Mouse (Mus musculus): ENCODE data around the gene Tm9sf2. TPM values are rescaled to one million over a fixed set of nuclear protein-coding genes. Genes with fewer than 3 reads are reported as not detected.
A peak's percentile ranks its signal among the peaks of the same experiment; 100 is the strongest.
"Not testable (repeated sequence)": the region's sequence is repeated elsewhere in the genome, so short reads cannot be mapped to it uniquely, and the experiment has no call there.

The Tm9sf2 gene
- polyA plus RNA-seq, 1 experiment = 77.6 TPM

DNA sequence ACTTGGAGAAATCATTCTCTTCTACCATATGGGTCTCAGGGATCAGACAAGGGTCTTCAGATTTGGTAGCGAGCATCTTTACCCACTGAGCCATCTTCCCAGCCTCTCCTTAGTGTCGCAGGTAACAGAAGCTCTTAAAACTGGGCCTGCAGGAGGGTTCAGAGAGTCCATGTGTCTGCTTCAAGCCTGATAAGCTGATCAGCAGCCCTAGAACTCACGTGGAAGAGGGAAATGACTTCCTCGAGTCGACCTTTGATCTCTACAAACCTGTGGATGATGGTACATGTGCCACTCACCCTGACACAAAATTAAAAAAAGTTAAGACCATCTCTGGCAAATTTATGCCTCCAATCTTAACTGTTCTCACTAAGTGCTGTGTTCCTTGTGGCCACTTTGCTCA, 18.9 kb upstream of the Tm9sf2 start:
- Histone ChIP-seq H3K4me3 (ENCODE audit: insufficient read depth, low read length) (no peak overlapping the region), H3K27ac (ENCODE audit: insufficient read depth, low read length) (no peak overlapping the region), H3K4me1 (ENCODE audit: control insufficient read depth, insufficient read depth, low read length) (no peaks in the 10 kb centered on the region)
- TF ChIP-seq CTCF (IDR thresholded peaks at IDR 0.05; ENCODE audit: extremely low read depth, insufficient read depth, low read length) (no peak), POLR2A (IDR thresholded peaks at IDR 0.05; ENCODE audit: extremely low read depth, insufficient read depth, low read length) (no peak)

DNA sequence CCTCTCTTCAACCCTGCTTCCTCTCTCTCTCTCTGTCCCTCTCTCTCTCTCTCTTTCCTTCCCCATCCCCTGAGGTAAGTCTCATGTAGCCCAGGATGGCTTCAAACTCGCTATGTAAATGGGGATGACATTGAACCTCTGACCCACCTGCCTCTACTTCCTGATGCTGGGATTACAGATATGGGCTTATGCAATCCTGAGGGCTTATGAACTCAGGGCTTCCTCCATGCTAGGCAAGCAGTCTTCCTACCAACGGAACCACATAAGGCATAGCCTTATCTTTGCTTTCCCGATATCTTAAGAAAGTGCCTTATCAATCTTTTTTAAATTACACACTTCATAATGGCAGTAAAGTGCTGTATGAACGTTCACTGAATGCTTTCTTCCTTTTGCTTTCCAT, 14.5 kb upstream of the Tm9sf2 start:
- H3K4me3 ChIP-seq (ENCODE audit: insufficient read depth, low read length) = no peak overlapping the region
- TF ChIP-seq POLR2A (IDR thresholded peaks at IDR 0.05; ENCODE audit: extremely low read depth, insufficient read depth, low read length) (no peak), CTCF (IDR thresholded peaks at IDR 0.05; ENCODE audit: extremely low read depth, insufficient read depth, low read length) (no peak)
- H3K27ac ChIP-seq (ENCODE audit: insufficient read depth, low read length) = no peak overlapping the region
- no peaks in the 10 kb centered on the region for H3K4me1 ChIP-seq (ENCODE audit: control insufficient read depth, insufficient read depth, low read length)

DNA sequence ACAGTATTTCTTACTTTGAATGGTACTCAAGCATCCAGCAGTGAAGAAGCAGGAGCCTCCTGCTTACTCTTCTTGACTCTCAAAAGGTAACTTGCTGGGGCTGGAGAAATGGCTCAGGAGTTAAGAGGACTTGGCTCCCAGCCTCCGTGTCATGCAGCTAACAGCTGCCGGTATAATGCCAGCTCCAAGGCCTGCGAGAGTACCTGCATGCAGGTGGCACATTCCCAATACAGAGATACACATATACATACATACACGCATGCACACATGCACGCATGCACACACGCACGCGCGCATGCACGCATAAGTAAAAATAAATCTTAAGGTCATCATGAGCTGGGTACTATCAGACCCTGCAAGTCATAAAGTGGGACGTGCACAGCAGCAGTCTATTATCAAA, 10.5 kb upstream of the Tm9sf2 start:
- Histone ChIP-seq H3K4me1 (ENCODE audit: control insufficient read depth, insufficient read depth, low read length) (no peaks in the 10 kb centered on the region), H3K27ac (ENCODE audit: insufficient read depth, low read length) (no peak overlapping the region), H3K4me3 (ENCODE audit: insufficient read depth, low read length) (no peak overlapping the region)
- no peak for TF ChIP-seq POLR2A (IDR thresholded peaks at IDR 0.05; ENCODE audit: extremely low read depth, insufficient read depth, low read length)
- no peak for TF ChIP-seq CTCF (IDR thresholded peaks at IDR 0.05; ENCODE audit: extremely low read depth, insufficient read depth, low read length)

DNA sequence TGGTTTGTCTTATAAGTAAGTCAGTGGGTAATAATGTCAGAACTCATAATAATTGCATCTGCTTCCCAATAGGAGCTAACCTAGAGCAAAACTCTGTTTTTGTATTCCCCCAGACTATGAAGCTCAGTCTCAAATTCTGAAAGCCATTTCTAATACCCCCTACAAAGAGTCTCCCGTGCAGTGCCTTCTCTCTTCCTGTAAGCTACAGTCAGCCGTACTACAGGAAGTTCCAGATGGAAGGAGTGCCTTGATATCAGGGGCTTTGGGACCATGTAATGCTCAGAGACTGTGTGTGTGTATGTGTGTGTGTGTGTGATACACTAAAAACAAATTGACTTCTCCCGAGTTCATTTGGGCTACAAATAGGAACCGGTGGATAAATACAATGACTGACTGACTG, 7.3 kb upstream of the Tm9sf2 start:
- H3K4me3 ChIP-seq (ENCODE audit: insufficient read depth, low read length) = no peak overlapping the region
- H3K4me1 ChIP-seq (ENCODE audit: control insufficient read depth, insufficient read depth, low read length) = no peaks in the 10 kb centered on the region
- H3K27ac ChIP-seq (ENCODE audit: insufficient read depth, low read length) = no peak overlapping the region
- TF ChIP-seq POLR2A (IDR thresholded peaks at IDR 0.05; ENCODE audit: extremely low read depth, insufficient read depth, low read length) (no peak), CTCF (IDR thresholded peaks at IDR 0.05; ENCODE audit: extremely low read depth, insufficient read depth, low read length) (no peak)

DNA sequence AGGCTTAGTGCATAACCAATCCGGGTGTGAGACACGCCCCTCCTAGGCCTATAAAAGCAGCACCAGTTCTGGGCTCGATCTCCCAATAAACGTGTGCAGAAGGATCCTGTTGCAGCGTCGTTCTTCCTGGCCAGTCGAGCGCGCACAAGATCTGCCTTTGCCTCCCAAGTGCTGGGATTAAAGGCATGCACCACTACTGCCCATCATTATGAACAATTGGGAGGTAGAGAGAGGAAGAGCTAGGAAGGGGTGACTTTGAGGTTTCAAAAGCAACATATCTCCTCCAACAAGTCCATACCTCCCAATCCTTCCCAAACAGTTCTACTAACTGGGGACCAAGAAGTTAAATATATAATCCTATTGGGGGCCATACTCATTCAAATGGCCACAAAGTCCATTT, 4.9 kb upstream of the Tm9sf2 start:
- H3K4me3 ChIP-seq (ENCODE audit: insufficient read depth, low read length); H3K4me1 ChIP-seq (ENCODE audit: control insufficient read depth, insufficient read depth, low read length); H3K27ac ChIP-seq (ENCODE audit: insufficient read depth, low read length): not testable (repeated sequence)

DNA sequence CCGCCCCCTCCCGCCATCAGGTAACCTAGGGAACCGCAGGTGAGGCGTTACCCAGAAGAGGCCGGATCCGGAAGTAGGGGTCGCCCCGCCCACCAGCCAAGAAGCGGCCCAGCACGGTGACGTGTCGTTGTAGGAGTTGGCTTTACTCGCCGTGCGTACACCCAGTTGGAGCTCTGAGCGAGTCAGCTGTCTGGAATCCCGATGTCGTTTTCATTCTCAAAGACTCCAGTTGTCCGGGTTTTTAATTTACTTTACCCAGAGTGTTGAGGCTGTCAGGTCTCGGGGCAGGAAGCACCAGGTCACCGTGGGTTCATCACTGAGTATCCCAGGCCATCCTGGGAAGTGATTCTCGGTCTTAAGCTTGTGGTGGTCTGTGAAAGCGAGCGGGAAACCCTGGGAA, 2.0 kb upstream of the Tm9sf2 start:
- Histone ChIP-seq H3K27ac (ENCODE audit: insufficient read depth, low read length) (peak overlapping the region; percentile 84; the same call in 1 of the 2 replicates), H3K4me1 (ENCODE audit: control insufficient read depth, insufficient read depth, low read length) (peaks cover 4% of the 10 kb centered on the region), H3K4me3 (ENCODE audit: insufficient read depth, low read length) (peak overlapping the region; percentile 61)
- TF ChIP-seq CTCF (IDR thresholded peaks at IDR 0.05; ENCODE audit: extremely low read depth, insufficient read depth, low read length) (no peak), POLR2A (IDR thresholded peaks at IDR 0.05; ENCODE audit: extremely low read depth, insufficient read depth, low read length) (peak; percentile 93)

DNA sequence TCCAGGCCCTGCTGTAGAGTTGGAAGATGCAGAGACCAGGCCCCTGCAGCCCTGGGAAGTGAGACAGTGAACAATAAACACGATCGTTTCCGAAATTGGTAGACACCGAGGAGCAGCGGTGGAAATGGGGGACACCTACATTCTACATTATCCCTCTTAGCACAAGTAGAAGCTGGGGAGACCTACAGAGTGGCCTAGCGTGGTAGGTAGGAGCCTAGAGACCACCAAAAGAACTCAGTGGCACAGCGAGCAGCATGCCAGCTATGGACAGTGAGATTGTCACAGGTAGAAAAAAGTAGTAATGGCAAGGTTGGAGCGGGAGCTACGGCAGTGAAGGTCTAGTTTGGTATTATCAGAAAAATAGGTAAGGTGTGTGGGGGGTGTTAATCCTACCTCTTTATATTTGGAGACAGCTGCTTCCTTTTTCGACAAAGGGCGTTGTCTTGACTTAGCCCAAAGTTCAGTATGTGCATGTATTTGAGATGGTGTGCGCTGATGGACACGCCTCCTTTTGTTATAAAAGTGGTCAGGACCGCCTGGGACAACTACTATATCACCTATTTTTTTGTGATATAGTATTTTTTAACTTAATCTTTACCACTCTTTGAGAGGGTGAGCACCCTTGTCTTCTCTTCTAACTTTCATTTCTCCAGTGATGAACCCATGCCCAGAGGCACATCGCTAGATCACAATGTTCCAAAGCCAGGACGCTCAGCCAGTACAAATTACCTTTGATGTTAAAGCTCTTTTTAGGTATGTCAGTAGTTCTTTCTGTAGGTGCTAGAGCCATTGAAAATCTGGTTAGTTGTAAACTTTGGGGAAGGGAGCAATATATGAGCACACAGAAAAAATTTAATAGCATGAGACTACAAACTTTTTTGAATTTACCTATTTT, 1.2 kb upstream of the Tm9sf2 start:
- TF ChIP-seq CTCF (IDR thresholded peaks at IDR 0.05; ENCODE audit: extremely low read depth, insufficient read depth, low read length) = no peak
- TF ChIP-seq POLR2A (IDR thresholded peaks at IDR 0.05; ENCODE audit: extremely low read depth, insufficient read depth, low read length) = no peak
- H3K4me3 ChIP-seq (ENCODE audit: insufficient read depth, low read length) = peak overlapping the region; percentile 72
- peaks cover 4% of the 10 kb centered on the region for H3K4me1 ChIP-seq (ENCODE audit: control insufficient read depth, insufficient read depth, low read length)
- peak overlapping the region; percentile 84; the same call in 1 of the 2 replicates for H3K27ac ChIP-seq (ENCODE audit: insufficient read depth, low read length)

DNA sequence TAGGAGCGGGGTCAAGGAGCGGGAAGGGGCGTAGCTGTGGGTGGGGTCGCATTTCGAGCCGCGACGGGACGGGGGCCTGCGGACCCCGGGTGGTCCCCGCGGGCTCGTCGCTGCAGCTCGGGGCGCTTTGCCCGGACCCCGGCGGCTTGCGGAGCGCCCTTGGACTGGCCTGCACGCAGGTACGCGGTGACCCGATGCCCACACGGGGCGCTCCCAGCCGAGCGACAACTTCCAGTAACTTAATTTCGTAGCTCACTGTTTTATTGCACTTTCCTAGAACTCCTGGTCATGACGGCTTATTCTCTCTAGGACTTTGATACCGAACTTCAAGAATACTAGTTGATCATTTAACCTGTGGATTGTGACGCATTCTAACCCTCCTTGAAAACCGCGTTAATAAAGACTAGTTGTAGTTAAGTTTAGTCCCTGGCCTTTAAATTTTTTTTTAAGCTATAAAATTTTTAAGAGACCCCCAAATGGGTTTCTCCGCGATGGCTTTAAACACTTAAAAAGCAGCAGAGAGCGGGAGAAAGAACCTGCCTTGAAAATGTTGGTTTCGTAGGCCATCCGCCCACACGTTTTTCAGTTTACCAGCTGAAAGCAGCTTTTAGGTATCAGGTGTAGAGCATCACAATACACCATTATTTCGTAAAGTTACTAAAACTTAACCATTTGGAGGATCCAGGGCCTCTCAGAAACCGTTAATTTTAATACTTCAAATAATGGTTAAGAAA, 810 bp downstream of the Tm9sf2 start:
- Histone ChIP-seq H3K27ac (ENCODE audit: insufficient read depth, low read length) (peak overlapping the region; percentile 53; the same call in 1 of the 2 replicates), H3K4me3 (ENCODE audit: insufficient read depth, low read length) (peak overlapping the region; percentile 72), H3K4me1 (ENCODE audit: control insufficient read depth, insufficient read depth, low read length) (peaks cover 8% of the 10 kb centered on the region)
- no peak for TF ChIP-seq CTCF (IDR thresholded peaks at IDR 0.05; ENCODE audit: extremely low read depth, insufficient read depth, low read length)
- no peak for TF ChIP-seq POLR2A (IDR thresholded peaks at IDR 0.05; ENCODE audit: extremely low read depth, insufficient read depth, low read length)

DNA sequence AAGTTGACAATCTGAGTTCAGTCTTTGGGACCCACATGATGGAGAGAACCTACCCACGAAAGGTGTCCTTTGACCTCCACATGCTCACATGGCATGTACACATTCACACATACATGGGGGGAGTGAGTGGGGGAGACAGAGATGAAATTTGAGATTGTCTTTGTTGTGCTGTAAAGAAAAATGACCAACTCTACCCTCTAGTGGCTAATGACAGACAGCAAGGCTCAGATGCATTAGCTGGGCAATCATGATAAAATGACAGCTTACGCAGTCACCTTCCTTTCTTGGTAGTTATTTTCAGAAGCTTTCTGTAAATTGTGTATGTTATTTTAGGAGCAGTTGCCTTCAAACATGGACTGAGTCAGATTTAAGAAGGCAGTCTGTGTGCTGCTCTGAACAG, 4.8 kb downstream of the Tm9sf2 start:
- peaks cover 8% of the 10 kb centered on the region for H3K4me1 ChIP-seq (ENCODE audit: control insufficient read depth, insufficient read depth, low read length)
- H3K27ac ChIP-seq (ENCODE audit: insufficient read depth, low read length) = no peak overlapping the region
- TF ChIP-seq CTCF (IDR thresholded peaks at IDR 0.05; ENCODE audit: extremely low read depth, insufficient read depth, low read length) (peak; percentile 14; the same call in 1 of the 2 replicates), POLR2A (IDR thresholded peaks at IDR 0.05; ENCODE audit: extremely low read depth, insufficient read depth, low read length) (no peak)

DNA sequence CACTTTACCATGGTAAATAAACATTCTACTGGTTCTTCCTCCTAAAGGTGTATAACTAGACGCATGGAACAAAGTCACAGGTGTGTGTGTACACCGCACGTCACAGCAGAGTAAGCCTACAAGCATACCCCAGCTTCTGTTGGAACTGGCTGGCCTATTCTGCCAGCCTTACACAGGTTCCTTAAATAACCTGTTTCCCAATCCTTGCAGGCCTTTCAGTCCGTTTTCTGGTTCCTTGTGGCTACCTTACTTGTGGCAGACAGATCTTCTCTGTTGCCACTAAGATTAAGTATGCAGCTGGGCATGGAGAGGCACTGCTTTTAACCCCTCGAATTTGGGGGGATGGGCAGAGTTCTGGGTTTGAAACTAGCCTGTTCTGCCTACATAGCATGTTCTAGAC, 5.5 kb downstream of the Tm9sf2 start:
- no peak overlapping the region for H3K27ac ChIP-seq (ENCODE audit: insufficient read depth, low read length)
- H3K4me1 ChIP-seq (ENCODE audit: control insufficient read depth, insufficient read depth, low read length) = peaks cover 8% of the 10 kb centered on the region
- H3K4me3 ChIP-seq (ENCODE audit: insufficient read depth, low read length) = no peak overlapping the region
- TF ChIP-seq CTCF (IDR thresholded peaks at IDR 0.05; ENCODE audit: extremely low read depth, insufficient read depth, low read length) = no peak
- no peak for TF ChIP-seq POLR2A (IDR thresholded peaks at IDR 0.05; ENCODE audit: extremely low read depth, insufficient read depth, low read length)

More for the DNA sequence above, 4.8 kb downstream of the Tm9sf2 start:
- H3K4me3 ChIP-seq (ENCODE audit: insufficient read depth, low read length) = no peak overlapping the region

Data from cortical plate, adult 2 months (tissue).